Mouse (Mus musculus): ENCODE measurements around the gene Zmpste24.

The Zmpste24 gene

GRCm38 (mm10) chr4:121031440-121031839 is 66.6 kb downstream of the Zmpste24 start:
- DNase-seq, result no peak

DNA sequence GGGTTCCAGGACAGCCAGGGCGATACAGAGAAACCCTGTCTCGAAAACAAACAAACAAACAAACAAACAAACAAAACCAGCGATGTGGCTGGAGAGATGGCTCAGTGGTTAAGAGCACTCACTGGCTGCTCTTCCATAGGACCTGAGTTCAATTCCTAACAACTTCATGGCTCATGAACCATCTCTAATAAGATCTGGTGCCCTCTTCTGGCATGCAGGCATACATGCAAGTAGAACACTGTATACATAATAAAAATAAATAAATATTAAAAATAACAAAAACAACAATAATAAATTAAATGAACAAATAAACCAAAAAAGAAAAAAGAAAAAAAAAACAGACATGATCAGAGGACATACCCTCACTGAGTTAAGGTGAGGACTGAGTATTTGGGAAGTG is 68.4 kb downstream of the Zmpste24 start:
- DNase-seq, result no peak

GRCm38 (mm10) chr4:121028659-121029392 is 69.2 kb downstream of the Zmpste24 start:
- DNase-seq, result peak; percentile 80

- DNase-seq, result no peak
Observed at GRCm38 (mm10) chr4:121028146-121028545, 69.9 kb downstream of the Zmpste24 start.

GRCm38 (mm10) chr4:121025681-121026080 is 72.4 kb downstream of the Zmpste24 start:
- peak; percentile 18 for DNase-seq

GRCm38 (mm10) chr4:121023941-121024340 is 74.1 kb downstream of the Zmpste24 start:
- DNase-seq, result no peak

DNA sequence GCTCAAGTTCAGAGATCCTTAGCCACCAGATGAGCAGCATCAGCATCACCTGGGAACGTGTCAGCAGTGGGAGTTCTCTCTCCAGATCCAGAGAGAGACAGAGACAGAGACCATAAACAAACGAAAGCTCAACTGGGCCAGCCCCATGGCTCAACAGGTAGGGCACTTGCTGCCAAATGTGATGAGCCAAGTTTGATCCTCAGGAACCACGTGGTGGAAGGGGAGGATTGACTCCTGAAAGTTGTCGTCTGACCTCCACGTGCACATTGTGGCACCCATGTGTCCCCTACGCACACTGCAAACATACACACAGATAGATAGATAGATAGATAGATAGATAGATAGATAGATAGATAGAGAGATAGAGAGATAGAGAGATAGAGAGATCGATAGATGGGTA is 74.6 kb downstream of the Zmpste24 start:
- no peak for DNase-seq

DNA sequence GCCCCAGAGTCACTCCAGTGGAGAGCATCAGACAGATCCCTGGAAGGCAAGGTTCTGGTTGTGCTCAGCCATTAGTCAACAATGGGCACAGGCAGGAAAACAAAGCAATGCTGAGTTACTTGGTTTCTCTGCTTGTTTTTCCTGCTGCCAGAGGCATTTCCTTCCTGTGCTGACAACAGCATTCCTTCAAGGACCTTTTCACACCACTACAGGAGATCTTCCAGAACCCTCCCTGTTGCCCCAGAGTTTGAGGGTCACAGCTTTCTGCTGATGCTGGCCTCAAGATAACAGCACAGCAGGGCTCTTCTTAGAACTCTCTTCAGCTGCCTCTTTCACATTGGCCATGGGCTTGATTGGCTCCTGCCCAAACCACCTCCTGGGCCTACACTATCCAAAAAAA is 76.1 kb downstream of the Zmpste24 start:
- DNase-seq, result no peak

DNA sequence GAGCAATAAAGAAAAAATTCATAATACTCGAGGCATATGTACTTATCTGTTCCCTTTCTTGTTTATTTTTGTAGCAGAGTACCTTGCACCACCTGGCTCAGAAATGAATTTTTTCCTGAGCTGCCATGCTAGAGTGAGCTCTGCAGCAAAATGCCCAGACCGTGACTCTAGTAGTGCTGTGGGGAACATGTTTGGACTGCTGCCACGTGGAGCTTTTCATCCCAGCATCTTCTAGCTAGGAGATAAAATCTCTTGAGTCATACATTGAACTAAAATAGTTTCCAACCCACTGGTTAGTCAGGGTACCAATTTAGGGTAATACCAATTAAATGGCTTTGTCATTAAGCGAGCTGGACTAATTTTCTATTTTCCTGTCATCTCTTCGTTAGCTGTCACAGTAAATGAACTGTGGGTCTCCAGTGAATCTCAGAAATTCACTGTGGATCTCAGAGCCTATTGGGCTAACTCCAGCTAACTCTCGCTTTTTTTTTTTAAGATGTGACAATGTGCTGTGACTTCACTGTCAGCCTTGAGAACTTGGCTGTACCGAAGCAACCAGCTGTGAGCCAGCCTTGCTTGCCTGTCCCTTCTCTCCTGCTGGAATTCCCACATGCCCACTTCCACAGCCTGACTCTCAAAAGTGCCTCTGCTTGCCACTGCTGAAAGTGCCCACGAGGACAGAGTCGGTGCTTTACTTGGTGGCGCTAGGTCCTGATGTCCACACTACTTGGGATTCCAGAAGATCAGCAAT is 77.8 kb downstream of the Zmpste24 start:
- DNase-seq, result no peak

GRCm38 (mm10) chr4:121018250-121018649 is 79.8 kb downstream of the Zmpste24 start:
- no peak for DNase-seq

- DNase-seq, result peak; percentile 99
Observed at GRCm38 (mm10) chr4:121016928-121017657, 80.9 kb downstream of the Zmpste24 start, which contains the start of gene Smap2. Smap2 (minus strand) TSS chr4:121017247.

- DNase-seq, result peak; percentile 54
Observed at GRCm38 (mm10) chr4:121016021-121016898, 81.8 kb downstream of the Zmpste24 start.

DNA sequence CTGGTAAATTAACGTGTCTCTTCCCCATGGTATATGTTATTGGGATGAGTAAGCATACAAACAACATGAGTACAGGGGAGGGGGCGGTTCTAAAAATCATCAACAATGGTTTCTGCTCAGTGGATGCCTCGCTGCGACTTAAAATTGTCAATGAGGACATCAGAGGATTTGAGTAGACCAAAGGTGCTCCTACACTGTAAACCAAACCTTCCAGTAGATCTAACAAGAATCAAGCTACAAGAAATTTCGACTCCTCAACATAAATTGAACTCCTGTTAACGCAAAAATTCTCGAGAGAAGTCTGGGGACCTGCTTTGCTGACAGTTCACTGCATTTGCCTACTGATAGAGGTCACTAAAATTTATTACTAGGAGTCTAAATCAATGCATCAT is 82.8 kb downstream of the Zmpste24 start:
- no peak for DNase-seq

DNA sequence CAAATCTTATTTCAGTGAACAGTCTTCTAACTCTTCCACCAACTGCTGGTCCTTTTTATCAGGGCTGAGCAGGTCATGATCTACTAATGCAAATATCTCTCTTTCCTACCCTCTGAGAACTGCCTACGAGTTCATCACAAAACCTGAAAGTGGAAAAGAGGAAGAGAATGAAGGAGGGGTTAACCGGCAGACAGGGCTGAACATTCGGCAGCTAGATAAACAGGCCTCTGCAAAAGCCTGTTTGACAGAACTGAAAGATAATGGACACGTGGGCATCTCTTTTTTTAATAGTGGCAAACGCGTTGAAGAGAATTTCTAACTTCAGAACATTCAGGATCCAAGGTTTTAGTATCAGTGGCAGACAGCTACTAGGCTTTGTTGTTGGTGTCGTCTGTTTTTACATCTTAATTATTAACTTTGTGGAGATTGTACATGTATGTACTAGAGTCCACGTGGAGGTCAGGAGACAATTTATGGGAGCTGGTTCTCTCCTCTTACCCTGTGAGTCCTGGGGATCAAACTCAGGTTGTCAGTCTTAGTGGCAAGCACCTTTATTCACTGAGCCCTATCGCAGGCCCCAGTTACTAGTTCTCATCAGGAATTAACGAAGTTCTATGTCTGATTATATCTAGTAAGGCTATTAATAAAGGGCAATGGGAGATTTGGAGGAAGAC is 83.3 kb downstream of the Zmpste24 start:
- DNase-seq, result no peak

DNA sequence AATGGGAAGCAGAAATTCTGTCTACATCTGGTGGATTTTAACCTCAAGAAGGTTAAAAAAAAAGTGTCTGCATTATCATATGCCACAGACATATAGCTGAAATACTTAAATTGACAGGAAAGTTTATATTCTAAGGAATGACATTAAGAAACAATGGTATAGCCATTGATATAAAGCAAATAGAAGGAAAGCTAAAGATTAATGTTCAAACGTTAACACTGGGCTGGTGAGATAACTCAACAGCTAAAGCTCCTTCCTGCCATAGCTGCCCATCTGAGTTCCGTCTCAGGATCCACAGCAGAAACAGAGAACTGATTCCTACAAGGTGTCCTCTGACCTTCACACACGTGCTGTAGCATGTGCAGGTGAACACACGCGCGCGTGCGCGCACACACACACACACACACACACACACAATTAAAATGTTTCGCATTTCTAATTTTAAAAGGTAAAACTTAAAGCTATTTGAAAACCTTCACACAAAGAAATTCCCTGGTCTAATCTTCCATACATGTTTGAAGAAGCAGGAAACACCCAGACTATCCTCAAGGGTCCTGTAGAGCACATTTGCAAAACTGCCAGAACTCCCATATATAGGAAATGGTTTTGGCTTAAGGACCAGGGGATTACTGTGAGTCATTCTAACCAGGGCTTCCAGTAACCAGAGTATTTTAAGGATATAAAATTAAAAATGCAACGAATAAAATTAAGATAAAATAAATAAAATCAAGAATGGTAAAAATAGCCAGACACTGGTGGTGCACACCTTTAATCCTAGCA is 87.1 kb downstream of the Zmpste24 start:
- no peak for DNase-seq
